21 mouse cellular contexts compared by ENCODE assay signal in genomic region chr10:17660836-17661452, GRCm38 (mm10).
DNase-seq lines count a peak whose midpoint lies in the region; ATAC-seq and TF ChIP-seq lines count a peak whose summit lies in the region.
"Had no signal": no experiment of that assay in that cellular context is flagged by ENCODE, and none has a peak within 500 bp of the region (broad histone marks: within the 10 kb centered on the region; RNA-seq: fewer than 3 reads in every experiment).

No protein-coding gene starts in this region.

- H3K27me3 ChIP-seq in MEL (ENCODE audit: control insufficient read depth in 1 of 2, insufficient read depth in 2 of 2, low read length in 2 of 2), result no peaks in the 10 kb centered on the region
- no peaks in the 10 kb centered on the region for H3K27me3 ChIP-seq in splenic B cell, adult 2 months (ENCODE audit: control insufficient read depth, insufficient read depth, low read length, poor library complexity, severe bottlenecking)
- no peaks in the 10 kb centered on the region for H3K27me3 ChIP-seq in hindbrain, embryonic 11.5 days (ENCODE audit: control insufficient read depth, insufficient read depth, low read length)
- H3K27me3 ChIP-seq: forebrain, embryonic 12.5 days; heart, embryonic 13.5 days had no signal

- peak; percentile 22 for DNase-seq in layer of hippocampus, adult 9-11 months
- no peak for DNase-seq in layer of hippocampus, postnatal 10 days (ENCODE audit: low spot score in 2 of 2)
- DNase-seq in MEL (ENCODE audit: low read depth, low spot score), result peak; percentile 13
- peak; percentile 33 for DNase-seq in splenic B cell, adult 2 months (ENCODE audit: low read depth, low spot score)
- no peak for DNase-seq in urinary bladder, postnatal 10 days (ENCODE audit: low spot score)
- DNase-seq in hindbrain, embryonic 11.5 days (ENCODE audit: low spot score), result no peak
- DNase-seq: adrenal gland, postnatal 25 days; cerebellum, adult 8-10 months; gastrocnemius, postnatal 36 days; heart, postnatal 4 days; kidney, adult 11 months; layer of hippocampus, postnatal 36 days; liver; thymus, postnatal 4 days had no signal

- no peaks in the 10 kb centered on the region for H3K79me2 ChIP-seq in MEL (ENCODE audit: control insufficient read depth, insufficient read depth, low read length, poor library complexity)

- 94% methylated on average over 5 of the region's 5 CpGs for WGBS in hindbrain, embryonic 11.5 days

- TF ChIP-seq EP300 in MEL (IDR thresholded peaks at IDR 0.05; ENCODE audit: low read depth in 1 of 2, low read length in 2 of 2), result no peak

- H3K4me2 ChIP-seq in hindbrain, embryonic 11.5 days (replicated peaks; ENCODE audit: low read depth, low read length), result no peak overlapping the region
- H3K4me2 ChIP-seq: forebrain, embryonic 12.5 days; heart, embryonic 13.5 days had no signal

- H3K27ac ChIP-seq in MEL (ENCODE audit: control insufficient read depth, low read depth, low read length), result no peak overlapping the region
- H3K27ac ChIP-seq in hindbrain, embryonic 11.5 days (ENCODE audit: low read depth, low read length), result no peak overlapping the region
- H3K27ac ChIP-seq: embryonic facial prominence, embryonic 10.5 days; forebrain, embryonic 12.5 days; heart, embryonic 13.5 days; kidney, postnatal 0 days; midbrain, embryonic 10.5 days had no signal

- TF ChIP-seq CTCF in MEL (IDR thresholded peaks at IDR 0.05 in 2 of 3, conservative IDR thresholded peaks at IDR 0.05 in 1 of 3; ENCODE audit: control insufficient read depth in 1 of 3, insufficient read depth in 1 of 3, low read depth in 2 of 3, low read length in 3 of 3, poor library complexity in 1 of 3, severe bottlenecking in 1 of 3), result no peak

- H3K4me1 ChIP-seq in MEL (ENCODE audit: control insufficient read depth in 1 of 2, insufficient read depth in 2 of 2, low read length in 2 of 2), result no peaks in the 10 kb centered on the region
- no peaks in the 10 kb centered on the region; the same call in 1 of the 2 replicates for H3K4me1 ChIP-seq in hindbrain, embryonic 11.5 days (replicated peaks; ENCODE audit: control insufficient read depth, insufficient read depth, low read length)

- TF ChIP-seq POLR2A in MEL (IDR thresholded peaks at IDR 0.05; ENCODE audit: control insufficient read depth in 1 of 2, insufficient read depth in 1 of 2, low read depth in 1 of 2, low read length in 2 of 2, poor library complexity in 1 of 2), result no peak

- no peak overlapping the region for H3K4me3 ChIP-seq in MEL (ENCODE audit: control insufficient read depth in 1 of 2, insufficient read depth in 1 of 2, low read depth in 2 of 2, low read length in 2 of 2)
- H3K4me3 ChIP-seq in hindbrain, embryonic 11.5 days (ENCODE audit: low read depth, low read length), result no peak overlapping the region
- H3K4me3 ChIP-seq: embryonic facial prominence, embryonic 10.5 days; forebrain, embryonic 12.5 days; heart, embryonic 13.5 days; midbrain, embryonic 10.5 days had no signal

- ATAC-seq in hematopoietic stem cell, adult 5-6 weeks (replicated peaks in 1 of 2; ENCODE audit: insufficient read depth in 1 of 2, low FRiP score in 2 of 2, low TSS enrichment in 1 of 2, low read depth in 1 of 2, poor library complexity in 2 of 2, severe bottlenecking in 2 of 2), result peak; percentile 68 to 82; a peak in 3 of 4 replicates
- no peak for ATAC-seq in hindbrain, embryonic 11.5 days (ENCODE audit: low FRiP score)
- ATAC-seq: lung, postnatal 0 days had no signal

- H3K9me3 ChIP-seq in MEL (replicated peaks; ENCODE audit: insufficient read depth, low read length), result no peaks in the 10 kb centered on the region
- H3K9me3 ChIP-seq in hindbrain, embryonic 11.5 days (ENCODE audit: control insufficient read depth, low read length), result no peaks in the 10 kb centered on the region
- H3K9me3 ChIP-seq: embryonic facial prominence, embryonic 10.5 days; forebrain, embryonic 12.5 days; heart, embryonic 13.5 days; midbrain, embryonic 10.5 days had no signal

- TF ChIP-seq RAD21 in MEL (IDR thresholded peaks at IDR 0.05; ENCODE audit: low read depth, low read length), result no peak

- no peak overlapping the region for H3K9ac ChIP-seq in MEL (ENCODE audit: control insufficient read depth, low read depth, low read length, poor library complexity, severe bottlenecking)
- no peak overlapping the region for H3K9ac ChIP-seq in hindbrain, embryonic 11.5 days (ENCODE audit: low read depth, low read length)
- H3K9ac ChIP-seq: forebrain, embryonic 12.5 days; heart, embryonic 13.5 days had no signal

- no peaks in the 10 kb centered on the region for H3K36me3 ChIP-seq in MEL (ENCODE audit: control insufficient read depth in 1 of 2, insufficient read depth in 2 of 2, low read length in 2 of 2)
- no peaks in the 10 kb centered on the region for H3K36me3 ChIP-seq in splenic B cell, adult 2 months (ENCODE audit: control insufficient read depth, insufficient read depth, low read length, poor library complexity, severe bottlenecking)
- no peaks in the 10 kb centered on the region for H3K36me3 ChIP-seq in hindbrain, embryonic 11.5 days (ENCODE audit: control insufficient read depth, insufficient read depth, low read length)
- H3K36me3 ChIP-seq: embryonic facial prominence, embryonic 10.5 days; forebrain, embryonic 12.5 days; heart, embryonic 13.5 days; midbrain, embryonic 10.5 days had no signal

TF ChIP-seq in MEL, 35 proteins besides CTCF, POLR2A, EP300 and RAD21:
- TF ChIP-seq RCOR1 (IDR thresholded peaks at IDR 0.05; ENCODE audit: low read depth, low read length), result no peak
- no peak for TF ChIP-seq ETS1 (IDR thresholded peaks at IDR 0.05; ENCODE audit: low read depth, low read length)
- TF ChIP-seq MXI1 (IDR thresholded peaks at IDR 0.05; ENCODE audit: low read depth, low read length), result no peak
- no peak for TF ChIP-seq NELFE (IDR thresholded peaks at IDR 0.05; ENCODE audit: low read depth, low read length)
- no peak for TF ChIP-seq USF1 (IDR thresholded peaks at IDR 0.05; ENCODE audit: low read depth, low read length)
- TF ChIP-seq ZKSCAN1 (IDR thresholded peaks at IDR 0.05; ENCODE audit: low read depth, low read length), result no peak
- no peak for TF ChIP-seq MAZ (IDR thresholded peaks at IDR 0.05; ENCODE audit: low read depth, low read length)
- TF ChIP-seq ZC3H11A (IDR thresholded peaks at IDR 0.05; ENCODE audit: low read depth, low read length), result no peak
- no peak for TF ChIP-seq USF2 (IDR thresholded peaks at IDR 0.05; ENCODE audit: borderline replicate concordance in 1 of 2, insufficient read depth in 1 of 2, low read depth in 1 of 2, low read length in 2 of 2)
- no peak for TF ChIP-seq HCFC1 (IDR thresholded peaks at IDR 0.05; ENCODE audit: low read depth, low read length)
- no peak for TF ChIP-seq UBTF (IDR thresholded peaks at IDR 0.05; ENCODE audit: borderline replicate concordance, insufficient read depth, low read depth, low read length)
- TF ChIP-seq TBP (IDR thresholded peaks at IDR 0.05; ENCODE audit: low read depth, low read length), result no peak
- TF ChIP-seq POLR2AphosphoS2 (IDR thresholded peaks at IDR 0.05; ENCODE audit: low read length), result no peak
- no peak for TF ChIP-seq GABPA (IDR thresholded peaks at IDR 0.05; ENCODE audit: low read depth, low read length)
- no peak for TF ChIP-seq SMC3 (IDR thresholded peaks at IDR 0.05; ENCODE audit: low read depth, low read length)

Comparison
In these comparisons a context has a peak if more than half of its experiments do, and no peak if none do; other contexts are left out.
1. DNase-seq: peak in layer of hippocampus, adult 9-11 months (single experiment), MEL (single experiment) and splenic B cell, adult 2 months (single experiment); none in layer of hippocampus, postnatal 10 days (0 of 2), urinary bladder, postnatal 10 days (single experiment) and hindbrain, embryonic 11.5 days (single experiment).